Mouse (Mus musculus) embryonic facial prominence, embryonic 14.5 days (tissue): ENCODE measurements at regions not wholly inside any gene's neighbourhood (a gene's known extent, or its start where the extent isn't known, plus 50 kb on each side); places are given as distances from the start of the nearest gene placed in this dataset.
A peak's percentile ranks its signal among the peaks of the same experiment; 100 is the strongest.

Experiments used
- ATAC-seq: fragments of 200-750 bp; cut with Nextera tagmentation; 2 replicates; pipeline ENCODE4 v1.8.0; 2017; ENCODE audit warnings: low read depth, moderate number of reproducible peaks, moderate TSS enrichment
- DNase-seq: peaks from one replicate; pipeline ENCODE4 v3.0.0-alpha.2; 2015; ENCODE audit warnings: low spot score
- H3K27ac ChIP-seq: fragments of 300-500 bp; sonication (generic); replicated peaks from 2 replicates; pipeline ENCODE4 v1.5.1; 2014; ENCODE audit warnings: low read depth, mild to moderate bottlenecking, low read length, moderate library complexity
- H3K27me3 ChIP-seq: fragments of 300-500 bp; sonication (generic); replicated peaks from 2 replicates; pipeline ENCODE4 v1.6.1; 2014; ENCODE audit warnings: low read length; ENCODE audit not compliant: control insufficient read depth, insufficient read depth
- H3K36me3 ChIP-seq: fragments of 300-500 bp; sonication (generic); 2 replicates; pipeline ENCODE4 v1.6.1; 2014; ENCODE audit warnings: low read length, mixed read lengths; ENCODE audit not compliant: control insufficient read depth, insufficient read depth
- H3K4me1 ChIP-seq: fragments of 300-500 bp; sonication (generic); 2 replicates; pipeline ENCODE4 v1.6.1; 2014; ENCODE audit warnings: antibody characterized with exemption, low read length; ENCODE audit not compliant: control insufficient read depth, insufficient read depth
- H3K4me2 ChIP-seq: fragments of 300-500 bp; sonication (generic); 2 replicates; pipeline ENCODE4 v1.6.1; 2014; ENCODE audit warnings: low read depth, mild to moderate bottlenecking, low read length, moderate library complexity, mixed read lengths
- H3K4me3 ChIP-seq: fragments of 300-500 bp; sonication (generic); 2 replicates; pipeline ENCODE4 v1.5.1; 2014; ENCODE audit warnings: low read depth, mild to moderate bottlenecking, low read length
- H3K9ac ChIP-seq: fragments of 300-500 bp; sonication (generic); 2 replicates; pipeline ENCODE4 v1.6.1; 2014; ENCODE audit warnings: low read depth, mild to moderate bottlenecking, low read length, moderate library complexity, mixed read lengths
- H3K9me3 ChIP-seq: fragments of 300-500 bp; sonication (generic); 2 replicates; pipeline ENCODE4 v1.6.1; 2016; ENCODE audit warnings: low read length; ENCODE audit not compliant: control insufficient read depth
- whole genome bisulfite sequencing: fragments of 180-500 bp; shearing (Covaris S2); extraction: QIAGEN DNeasy Blood & Tissue Kit; methylation state at CpG from one replicate; pipeline ENCODE4 v1.1.7; 2014; 5-methylcytosine and 5-hydroxymethylcytosine counted together

DNA sequence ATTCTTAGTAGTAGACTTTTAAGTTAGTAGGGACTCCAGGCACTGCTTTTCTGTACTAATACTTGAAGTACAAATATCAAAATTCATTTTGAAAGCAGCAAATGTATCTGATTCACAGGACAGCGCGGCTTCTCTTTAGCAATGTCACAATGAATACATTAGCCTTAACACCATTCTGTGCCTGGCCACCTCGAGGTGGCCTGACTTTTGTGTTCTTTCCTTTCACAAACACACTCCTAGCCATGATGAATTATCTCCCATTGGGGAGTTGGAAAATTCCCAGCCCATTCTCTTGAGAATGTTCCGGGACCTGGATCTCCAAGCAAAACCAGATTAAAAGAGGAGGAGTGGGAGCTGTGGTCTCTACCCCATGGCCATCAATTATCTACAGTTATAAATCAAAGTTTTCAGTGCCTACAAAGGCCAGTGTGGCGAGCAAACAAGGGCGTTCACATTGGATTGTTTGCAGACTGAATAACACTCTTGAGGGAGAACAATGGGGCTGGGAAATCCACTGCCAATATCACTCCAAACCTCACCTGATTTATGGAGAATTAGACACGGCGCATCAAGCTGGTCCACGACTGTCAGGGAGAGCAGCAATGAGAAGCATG is 82.7 kb upstream of the Rarb start:
- no peaks in the 10 kb centered on the region for H3K9me3 ChIP-seq
- no peaks in the 10 kb centered on the region for H3K36me3 ChIP-seq
- no peak overlapping the region for H3K9ac ChIP-seq
- 69% methylated on average over 9 of the region's 9 CpGs for WGBS
- H3K27me3 ChIP-seq: no peaks in the 10 kb centered on the region
- no peak overlapping the region for H3K27ac ChIP-seq
- H3K4me2 ChIP-seq: no peak overlapping the region
- H3K4me1 ChIP-seq: peaks cover 11% of the 10 kb centered on the region; the same call in 1 of the 2 replicates
- ATAC-seq: no peak
- DNase-seq: no peak
- no peak overlapping the region for H3K4me3 ChIP-seq

DNA sequence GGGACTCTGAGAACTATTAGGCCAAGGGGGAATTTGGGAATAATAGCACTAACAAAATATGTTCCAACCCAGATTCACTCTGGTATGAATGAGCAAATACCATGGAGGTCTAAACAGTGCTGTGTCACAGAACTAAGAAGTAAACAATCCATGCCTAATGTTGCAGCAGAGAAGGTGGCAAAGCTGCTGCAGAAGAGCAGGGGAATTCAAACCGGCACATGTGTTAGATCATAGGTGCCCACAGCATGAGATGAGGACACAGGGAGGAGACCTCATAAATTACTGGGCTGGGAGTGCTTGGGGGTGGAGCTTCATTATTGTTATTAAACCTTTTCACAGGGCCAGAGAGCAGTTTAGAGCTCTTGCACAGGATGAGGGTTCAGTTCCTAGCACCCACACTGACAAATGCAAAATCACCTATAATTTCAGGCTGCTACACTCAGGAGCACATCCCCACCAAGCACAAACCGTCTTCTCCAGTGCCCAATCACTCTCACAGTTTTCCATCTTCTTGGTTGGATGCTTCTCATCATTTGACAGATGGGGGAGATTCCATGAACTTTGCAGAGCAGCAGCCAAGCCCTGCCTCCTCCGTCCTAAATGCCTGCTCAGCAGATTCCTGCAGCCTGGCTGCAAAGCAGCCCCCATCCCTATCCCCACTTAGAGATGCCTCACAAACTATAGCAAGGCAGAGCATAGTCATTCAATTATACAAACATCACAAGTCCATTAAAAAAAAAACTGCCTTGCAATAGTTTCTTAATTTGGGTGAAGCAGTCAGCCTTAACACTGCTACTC is 79.0 kb upstream of the Rarb start:
- Histone ChIP-seq H3K27me3 (no peaks in the 10 kb centered on the region), H3K9ac (no peak overlapping the region), H3K4me1 (peaks cover 11% of the 10 kb centered on the region; the same call in 1 of the 2 replicates), H3K4me3 (no peak overlapping the region), H3K9me3 (no peaks in the 10 kb centered on the region), H3K36me3 (no peaks in the 10 kb centered on the region), H3K4me2 (no peak overlapping the region), H3K27ac (no peak overlapping the region; the same call in 1 of the 2 replicates)
- peak; percentile 46 for DNase-seq
- peak; percentile 30; the same call in 1 of the 2 replicates for ATAC-seq
- 30% methylated on average over 3 of the region's 3 CpGs for WGBS

DNA sequence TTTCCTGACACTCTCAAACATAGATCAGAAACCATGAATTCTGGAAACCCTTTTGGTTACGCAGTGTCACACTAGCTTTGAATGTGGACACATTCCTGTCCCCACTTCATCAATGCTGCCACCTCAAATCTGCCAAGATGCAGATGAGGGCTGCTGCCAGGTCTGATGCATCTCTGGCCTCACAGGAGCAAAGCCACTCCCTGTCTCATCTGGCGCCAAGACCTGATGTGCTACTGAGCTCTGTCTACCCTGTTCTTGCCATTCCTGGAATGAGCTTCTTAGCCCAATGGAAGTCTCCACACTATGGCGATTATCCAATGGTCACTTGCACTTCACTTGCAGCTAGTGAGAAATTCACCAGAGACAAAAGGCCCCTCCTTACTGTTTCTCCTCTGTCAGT is 78.0 kb upstream of the Rarb start:
- no peak overlapping the region for H3K27ac ChIP-seq
- H3K27me3 ChIP-seq: no peaks in the 10 kb centered on the region
- no peaks in the 10 kb centered on the region for H3K9me3 ChIP-seq
- no peak overlapping the region for H3K4me3 ChIP-seq
- H3K4me2 ChIP-seq: no peak overlapping the region
- WGBS: 85% methylated on average over 3 of the region's 3 CpGs
- DNase-seq (no peak), ATAC-seq (no peak)
- H3K4me1 ChIP-seq: peaks cover 11% of the 10 kb centered on the region; the same call in 1 of the 2 replicates
- H3K36me3 ChIP-seq: no peaks in the 10 kb centered on the region
- no peak overlapping the region for H3K9ac ChIP-seq

- Histone ChIP-seq H3K9me3 (no peaks in the 10 kb centered on the region), H3K4me2 (no peak overlapping the region), H3K27me3 (no peaks in the 10 kb centered on the region), H3K27ac (no peak overlapping the region), H3K4me3 (no peak overlapping the region), H3K9ac (no peak overlapping the region), H3K4me1 (no peaks in the 10 kb centered on the region; the same call in 1 of the 2 replicates), H3K36me3 (no peaks in the 10 kb centered on the region)
- ATAC-seq: peak; percentile 86
- 13% methylated on average over 3 of the region's 3 CpGs for WGBS
- DNase-seq: peak; percentile 86
Observed at GRCm38 (mm10) chr14:16881249-16881648, 62.3 kb upstream of the Rarb start.

- H3K27ac ChIP-seq: no peak overlapping the region
- H3K27me3 ChIP-seq: no peaks in the 10 kb centered on the region
- no peak overlapping the region for H3K9ac ChIP-seq
- H3K4me3 ChIP-seq: no peak overlapping the region
- no peak for ATAC-seq
- 98% methylated on average over 2 of the region's 2 CpGs for WGBS
- H3K9me3 ChIP-seq: no peaks in the 10 kb centered on the region
- H3K4me1 ChIP-seq: no peaks in the 10 kb centered on the region
- H3K4me2 ChIP-seq: no peak overlapping the region
- H3K36me3 ChIP-seq: no peaks in the 10 kb centered on the region
- no peak for DNase-seq
Observed at GRCm38 (mm10) chr14:16869221-16869620, 50.3 kb upstream of the Rarb start.
